Mouse (Mus musculus): ENCODE results near the gene Thada.

DNA sequence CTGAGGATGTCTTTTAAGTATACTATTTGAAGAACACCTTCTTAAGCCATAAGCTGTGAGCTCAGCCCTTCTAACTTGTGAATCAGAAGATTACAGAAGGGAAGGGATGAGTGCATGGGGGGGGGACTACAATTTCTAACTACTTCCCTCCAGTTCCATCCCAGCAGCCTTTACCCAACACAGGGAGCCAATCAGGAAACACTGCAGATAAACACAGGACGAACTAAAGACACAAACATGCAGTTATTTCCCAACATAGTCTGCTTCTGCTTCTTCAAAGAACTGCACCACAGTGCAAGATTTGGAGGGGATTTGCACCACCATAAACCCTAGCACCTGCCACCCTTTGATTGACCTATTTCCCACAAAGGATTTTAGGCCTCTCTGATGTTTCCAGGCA lies 227.8 kb downstream of the Thada start:
- TF ChIP-seq CTCF (conservative IDR thresholded peaks at IDR 0.05; ENCODE audit: insufficient read depth, insufficient read length, low read depth, low read length) (no peak), POLR2A (IDR thresholded peaks at IDR 0.05; ENCODE audit: low read depth, low read length) (no peak)
